Mouse (Mus musculus): ENCODE data around the gene Avpr2. TPM values are rescaled to one million over a fixed set of nuclear protein-coding genes. Genes with fewer than 3 reads are reported as not detected.
A peak's percentile ranks its signal among the peaks of the same experiment; 100 is the strongest.

The Avpr2 gene
- total RNA-seq, 2 experiments from 2014 or later = not detected

- no peak for DNase-seq
Measured at GRCm38 (mm10) chrX:73918631-73919030, 26.7 kb downstream of the Avpr2 start.

- DNase-seq = peak in 1 of 2 experiments; percentile 11
Measured at GRCm38 (mm10) chrX:73921285-73921822, 29.5 kb downstream of the Avpr2 start.

- peak; percentile 77 to 84 for DNase-seq
Measured at GRCm38 (mm10) chrX:73921823-73922549, 30.1 kb downstream of the Avpr2 start, which contains the start of the genes Arhgap4 and Naa10. Arhgap4 (minus strand) TSS chrX:73921870. Naa10 (minus strand) TSS chrX:73921944.

- no peak for DNase-seq
Measured at GRCm38 (mm10) chrX:73922550-73922882, 30.6 kb downstream of the Avpr2 start.

- DNase-seq = no peak
Measured at GRCm38 (mm10) chrX:73930402-73931062, 38.6 kb downstream of the Avpr2 start, which contains the start of gene Renbp. Renbp (minus strand) TSS chrX:73930850.

- DNase-seq = no peak
Measured at GRCm38 (mm10) chrX:73931871-73932270, 40.0 kb downstream of the Avpr2 start.

- DNase-seq = no peak
Measured at GRCm38 (mm10) chrX:73941860-73942259, 50.0 kb downstream of the Avpr2 start.

- DNase-seq = no peak
Measured at GRCm38 (mm10) chrX:73942294-73942693, 50.4 kb downstream of the Avpr2 start.

Other genes with a start within 250 kb of the Avpr2 start
- gene Pnck, start 232.0 kb upstream of the Avpr2 start, total RNA-seq (2021) = 100 to 1,000 TPM; 107 to 123 TPM
- 100 to 1,000 TPM in 1 of 2 experiments, 10 to 100 TPM in 1; 92.0 to 100 TPM for gene Slc6a8, start 219.0 kb upstream of the Avpr2 start, total RNA-seq (2021)
- gene Bcap31, start 175.9 kb upstream of the Avpr2 start, total RNA-seq (2021) = 10 to 100 TPM; 83.2 to 85.3 TPM
- 10 to 100 TPM; 11.7 to 12.1 TPM for gene Abcd1, start 175.5 kb upstream of the Avpr2 start, total RNA-seq (2021)
- gene Plxnb3, start 135.0 kb upstream of the Avpr2 start, total RNA-seq (2021) = 10 to 100 TPM; 12.0 to 15.5 TPM
- 1 to 10 TPM; 5.1 to 5.8 TPM for gene Srpk3, start 117.7 kb upstream of the Avpr2 start, total RNA-seq (2021)
- gene Idh3g, start 105.2 kb upstream of the Avpr2 start, total RNA-seq (2021) = 100 to 1,000 TPM; 194 to 202 TPM
- gene Ssr4, start 105.1 kb upstream of the Avpr2 start, total RNA-seq (2021) = 10 to 100 TPM; 83.9 to 88.9 TPM
- 100 to 1,000 TPM in 1 of 2 experiments, 10 to 100 TPM in 1; 98.3 to 101 TPM for gene Pdzd4, start 67.1 kb upstream of the Avpr2 start, total RNA-seq (2021)
- gene L1cam, start 4.0 kb downstream of the Avpr2 start, total RNA-seq (2021) = 100 to 1,000 TPM; 134 TPM
- 1 to 10 TPM; 5.4 to 6.4 TPM for gene Arhgap4, start 29.8 kb downstream of the Avpr2 start, total RNA-seq (2021)
- 10 to 100 TPM; 65.5 to 70.5 TPM for gene Naa10, start 29.8 kb downstream of the Avpr2 start, total RNA-seq (2021)
- 1 to 10 TPM; 3.0 to 4.2 TPM for gene Renbp, start 38.7 kb downstream of the Avpr2 start, total RNA-seq (2021)
- 10 to 100 TPM; 71.5 to 78.1 TPM for gene Hcfc1, start 74.3 kb downstream of the Avpr2 start, total RNA-seq (2021)
- gene Irak1, start 131.8 kb downstream of the Avpr2 start, total RNA-seq (2021) = 10 to 100 TPM; 48.3 to 59.9 TPM
- 1 to 10 TPM; 1.1 TPM for gene Opn1mw, start 235.4 kb downstream of the Avpr2 start, total RNA-seq (2021)
- gene Mecp2, start 243.3 kb downstream of the Avpr2 start, total RNA-seq (2021) = 10 to 100 TPM; 88.1 to 92.4 TPM

Measured in layer of hippocampus, postnatal 36 days (tissue).